Comparison of ENCODE assay signal across 8 mouse cellular contexts in the genomic region with DNA sequence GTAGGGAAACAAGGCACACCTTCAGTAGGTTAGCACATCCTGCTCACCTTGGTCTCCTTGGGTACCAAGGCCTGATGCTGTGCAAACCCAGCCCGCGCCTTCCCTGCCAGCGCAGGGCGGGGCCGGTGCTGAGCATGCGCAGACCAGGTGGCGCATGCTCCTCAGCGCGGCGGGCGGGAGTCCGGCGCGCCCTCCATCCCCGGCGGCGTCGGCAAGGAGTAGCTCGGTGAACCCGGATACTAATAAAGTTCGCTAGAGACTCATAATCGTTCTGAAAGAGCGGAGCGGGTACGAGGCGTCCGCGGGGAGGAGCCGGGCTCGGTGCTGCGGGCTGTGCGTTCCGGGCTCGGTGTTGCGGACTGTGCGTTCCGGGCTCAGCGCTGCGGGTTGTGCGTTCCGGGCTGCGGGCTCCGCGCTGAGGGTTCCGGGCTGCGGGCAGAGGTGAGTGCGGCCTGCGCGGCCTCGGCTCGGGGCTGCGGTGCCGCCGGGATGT. TPM values are rescaled to one million over a fixed set of nuclear protein-coding genes. Genes with fewer than 3 reads are reported as not detected.
DNase-seq lines count a peak whose midpoint lies in the region; ATAC-seq and TF ChIP-seq lines count a peak whose summit lies in the region.

Gene Rab23 (plus strand): TSS at position 155 of the 493 bp plus-strand sequence.

- TF ChIP-seq CTCF in C2C12 (IDR thresholded peaks at IDR 0.05; ENCODE audit: control insufficient read depth, insufficient read depth, insufficient read length): no peak
- no peak for TF ChIP-seq CTCF in embryonic fibroblast, embryonic 13.5 days (IDR thresholded peaks at IDR 0.05; ENCODE audit: borderline replicate concordance, insufficient read depth, low read length)

- peaks cover 27% of the 10 kb centered on the region for H3K79me2 ChIP-seq in C2C12 (ENCODE audit: control insufficient read depth, insufficient read depth)

- H3K4me2 ChIP-seq in kidney, embryonic 14.5 days (replicated peaks; ENCODE audit: low read depth, low read length): peak within 1 kb of the TSS; percentile 56
- H3K4me2 ChIP-seq in limb, embryonic 14.5 days (replicated peaks; ENCODE audit: low read depth, low read length, severe bottlenecking): peak within 1 kb of the TSS; percentile 57
- H3K4me2 ChIP-seq in midbrain, embryonic 16.5 days (ENCODE audit: low read length): peak within 1 kb of the TSS; percentile 67

- peaks cover 10% of the 10 kb centered on the region; the same call in 1 of the 2 replicates for H3K4me1 ChIP-seq in embryonic fibroblast, embryonic 13.5 days (ENCODE audit: control insufficient read depth, insufficient read depth, low read length)
- H3K4me1 ChIP-seq in heart, embryonic 10.5 days: peaks cover 6% of the 10 kb centered on the region; the same call in 1 of the 2 replicates
- H3K4me1 ChIP-seq in kidney, embryonic 14.5 days (ENCODE audit: control insufficient read depth, insufficient read depth, low read length): peaks cover 5% of the 10 kb centered on the region; the same call in 1 of the 2 replicates
- peaks cover 9% of the 10 kb centered on the region; the same call in 1 of the 2 replicates for H3K4me1 ChIP-seq in limb, embryonic 14.5 days (ENCODE audit: control insufficient read depth, insufficient read depth, low read length)
- peaks cover 15% of the 10 kb centered on the region for H3K4me1 ChIP-seq in midbrain, embryonic 16.5 days (ENCODE audit: control insufficient read depth, insufficient read depth, low read length)

- peaks cover 10% of the 10 kb centered on the region for H3K79me3 ChIP-seq in C2C12 (ENCODE audit: low read depth)

- peak; percentile 94 for DNase-seq in brain, adult 2 months (ENCODE audit: low read depth, low spot score)
- peak; percentile 86 for DNase-seq in heart, embryonic 10.5 days (ENCODE audit: low spot score)
- DNase-seq in limb, embryonic 14.5 days (ENCODE audit: low spot score): peak; percentile 80
- peak; percentile 68 to 82 for DNase-seq in spleen, postnatal 10 days (ENCODE audit: low spot score in 2 of 2)

- peak; percentile 76 for TF ChIP-seq POLR2A in embryonic fibroblast, embryonic 13.5 days (IDR thresholded peaks at IDR 0.05; ENCODE audit: low read depth, low read length)
- peak; percentile 77; the same call in 1 of the 2 replicates for TF ChIP-seq POLR2A in limb, embryonic 14.5 days (IDR thresholded peaks at IDR 0.05; ENCODE audit: borderline replicate concordance, extremely low read depth, insufficient read depth, insufficient read length)

- peak within 1 kb of the TSS; percentile 61 for H3K4me3 ChIP-seq in C2C12 (ENCODE audit: insufficient read depth, poor library complexity, severe bottlenecking)
- peak within 1 kb of the TSS; percentile 92 for H3K4me3 ChIP-seq in embryonic fibroblast, embryonic 13.5 days (ENCODE audit: insufficient read depth, low read length)
- H3K4me3 ChIP-seq in heart, embryonic 10.5 days: peak within 1 kb of the TSS; percentile 78
- peak within 1 kb of the TSS; percentile 83 for H3K4me3 ChIP-seq in kidney, embryonic 14.5 days (ENCODE audit: low read length)
- H3K4me3 ChIP-seq in limb, embryonic 14.5 days (replicated peaks; ENCODE audit: low read length): peak within 1 kb of the TSS; percentile 86
- H3K4me3 ChIP-seq in midbrain, embryonic 16.5 days (ENCODE audit: low read depth, low read length): peak within 1 kb of the TSS; percentile 82

- H3K9me3 ChIP-seq in heart, embryonic 10.5 days: no peaks in the 10 kb centered on the region
- H3K9me3 ChIP-seq in kidney, embryonic 14.5 days (ENCODE audit: control insufficient read depth, low read length): no peaks in the 10 kb centered on the region
- no peaks in the 10 kb centered on the region for H3K9me3 ChIP-seq in limb, embryonic 14.5 days (ENCODE audit: control insufficient read depth, low read length)
- no peaks in the 10 kb centered on the region for H3K9me3 ChIP-seq in midbrain, embryonic 16.5 days (replicated peaks; ENCODE audit: control insufficient read depth, low read length, poor library complexity, severe bottlenecking)

- WGBS in heart, embryonic 10.5 days: under 1% methylated on average over 53 of the region's 54 CpGs
- WGBS in kidney, embryonic 14.5 days: under 1% methylated on average over 52 of the region's 54 CpGs
- WGBS in limb, embryonic 14.5 days: 0% methylated on average over 43 of the region's 54 CpGs
- under 1% methylated on average over 54 of the region's 54 CpGs for WGBS in midbrain, embryonic 16.5 days

- ATAC-seq in kidney, embryonic 14.5 days (ENCODE audit: low FRiP score, low TSS enrichment): peak; percentile 95
- peak; percentile 93 for ATAC-seq in limb, embryonic 14.5 days (ENCODE audit: low FRiP score, low read depth)
- peak; percentile 98 for ATAC-seq in midbrain, embryonic 16.5 days

- peak within 1 kb of the TSS; percentile 92 for H3K9ac ChIP-seq in kidney, embryonic 14.5 days (ENCODE audit: low read depth, low read length)
- H3K9ac ChIP-seq in limb, embryonic 14.5 days (ENCODE audit: low read depth, low read length, severe bottlenecking): peak within 1 kb of the TSS; percentile 94
- peak within 1 kb of the TSS; percentile 87 for H3K9ac ChIP-seq in midbrain, embryonic 16.5 days (ENCODE audit: low read depth, low read length)

- peak within 1 kb of the TSS; percentile 45 for H3K27ac ChIP-seq in embryonic fibroblast, embryonic 13.5 days (ENCODE audit: insufficient read depth, low read length)
- H3K27ac ChIP-seq in heart, embryonic 10.5 days: peak within 1 kb of the TSS; percentile 92
- H3K27ac ChIP-seq in kidney, embryonic 14.5 days (ENCODE audit: low read depth, low read length): peak within 1 kb of the TSS; percentile 87
- peak within 1 kb of the TSS; percentile 92 for H3K27ac ChIP-seq in limb, embryonic 14.5 days (replicated peaks; ENCODE audit: low read depth, low read length)
- H3K27ac ChIP-seq in midbrain, embryonic 16.5 days (ENCODE audit: low read length): peak within 1 kb of the TSS; percentile 93

- no peaks in the 10 kb centered on the region for H3K27me3 ChIP-seq in C2C12 (ENCODE audit: control insufficient read depth, insufficient read depth, insufficient read length)
- no peaks in the 10 kb centered on the region for H3K27me3 ChIP-seq in heart, embryonic 10.5 days (ENCODE audit: insufficient read depth, poor library complexity, severe bottlenecking)
- no peaks in the 10 kb centered on the region for H3K27me3 ChIP-seq in kidney, embryonic 14.5 days (ENCODE audit: control insufficient read depth, insufficient read depth, low read length)
- no peaks in the 10 kb centered on the region for H3K27me3 ChIP-seq in limb, embryonic 14.5 days (ENCODE audit: control insufficient read depth, insufficient read depth, low read length)
- no peaks in the 10 kb centered on the region for H3K27me3 ChIP-seq in midbrain, embryonic 16.5 days (ENCODE audit: control insufficient read depth, insufficient read depth, low read depth, low read length)

- H3K36me3 ChIP-seq in C2C12 (ENCODE audit: control insufficient read depth, insufficient read depth): peaks cover 26% of the 10 kb centered on the region
- peaks cover 29% of the 10 kb centered on the region for H3K36me3 ChIP-seq in heart, embryonic 10.5 days
- H3K36me3 ChIP-seq in kidney, embryonic 14.5 days (ENCODE audit: control insufficient read depth, insufficient read depth, low read length): peaks cover 22% of the 10 kb centered on the region
- peaks cover 17% of the 10 kb centered on the region for H3K36me3 ChIP-seq in limb, embryonic 14.5 days (ENCODE audit: control insufficient read depth, insufficient read depth, low read length)
- H3K36me3 ChIP-seq in midbrain, embryonic 16.5 days (ENCODE audit: control insufficient read depth, insufficient read depth, low read length): peaks cover 3% of the 10 kb centered on the region

- H3ac ChIP-seq in C2C12 (ENCODE audit: control insufficient read depth, insufficient read length, low read depth): peak within 1 kb of the TSS; percentile 93

TF ChIP-seq in C2C12, 6 proteins besides CTCF, POLR2A, EP300 and RAD21:
- TF ChIP-seq MYOD1 (IDR thresholded peaks at IDR 0.05; ENCODE audit: control insufficient read depth, insufficient read length, low read depth) (no peak), MYOG (IDR thresholded peaks at IDR 0.05; ENCODE audit: control insufficient read depth, extremely low read depth, insufficient read length) (no peak), USF1 (IDR thresholded peaks at IDR 0.05; ENCODE audit: low read depth) (no peak), MAX (IDR thresholded peaks at IDR 0.05) (peak; percentile 28), CEBPB (IDR thresholded peaks at IDR 0.05; ENCODE audit: low read depth) (no peak), FOSL1 (IDR thresholded peaks at IDR 0.05; ENCODE audit: insufficient read depth, low read length, poor library complexity, severe bottlenecking) (no peak)

RNA-seq across cellular contexts. Expression of gene Rab23, which starts in this region (rescaled TPM):
- 13.5 TPM for polyA plus RNA-seq in C2C12 (2012; fragmentation: generic; extraction: Trizol)
- 77.8 and 107 TPM in 2 replicates for polyA plus RNA-seq in embryonic fibroblast, embryonic 13.5 days (2011; ENCODE audit: insufficient read length, low read depth, missing spikeins)
- polyA plus RNA-seq in heart, embryonic 10.5 days (2016; fragmentation: Nextera tagmentation; extraction: Ambion mirVana): 16.1 and 18.1 TPM in 2 replicates
- 13.7 and 30.7 TPM in 2 replicates for polyA plus RNA-seq in kidney, embryonic 14.5 days (2014; fragmentation: Nextera tagmentation; extraction: Ambion mirVana)
- polyA plus RNA-seq in limb, embryonic 14.5 days (2012; rRNA removed): 22.4 and 24.6 TPM in 2 replicates
- polyA plus RNA-seq in limb, embryonic 14.5 days (2014; fragmentation: Nextera tagmentation; extraction: Ambion mirVana): 28.9 and 33.0 TPM in 2 replicates
- 33.3 and 35.9 TPM in 2 replicates for polyA plus RNA-seq in midbrain, embryonic 16.5 days (2015; fragmentation: Nextera tagmentation; extraction: Ambion mirVana)

Comparison
In these comparisons a context has a peak if more than half of its experiments do, and no peak if none do; other contexts are left out.
1. Peak in every context shown above with its lines: DNase-seq, ATAC-seq, H3K4me3 ChIP-seq and H3K27ac ChIP-seq.